Mouse (Mus musculus) hindbrain, embryonic 13.5 days (tissue): Measurements from ENCODE around the gene Grwd1. TPM values are rescaled to one million over a fixed set of nuclear protein-coding genes. Genes with fewer than 3 reads are reported as not detected.
"Not testable (repeated sequence)": the region's sequence is repeated elsewhere in the genome, so short reads cannot be mapped to it uniquely, and the experiment has no call there.

Experiments
- ATAC-seq: fragments of 200-750 bp; cut with Nextera tagmentation; 2 replicates; pipeline ENCODE4 v1.8.0; 2017; ENCODE audit warnings: moderate TSS enrichment; ENCODE audit not compliant: low FRiP score
- H3K27ac ChIP-seq: fragments of 300-500 bp; sonication (generic); 2 replicates; pipeline ENCODE4 v1.5.1; 2015; ENCODE audit warnings: inconsistent platforms, mild to moderate bottlenecking, moderate library complexity
- H3K27me3 ChIP-seq: fragments of 300-500 bp; sonication (generic); 2 replicates; pipeline ENCODE4 v1.6.1; 2015; ENCODE audit warnings: mild to moderate bottlenecking, inconsistent platforms
- H3K36me3 ChIP-seq: fragments of 300-500 bp; sonication (generic); 2 replicates; pipeline ENCODE4 v1.6.1; 2015; ENCODE audit warnings: mild to moderate bottlenecking, inconsistent platforms
- H3K4me1 ChIP-seq: fragments of 300-500 bp; sonication (generic); replicated peaks from 2 replicates; pipeline ENCODE4 v1.6.1; 2015; ENCODE audit warnings: inconsistent platforms
- H3K4me2 ChIP-seq: fragments of 300-500 bp; sonication (generic); 2 replicates; pipeline ENCODE4 v1.6.1; 2015; ENCODE audit warnings: inconsistent platforms, mild to moderate bottlenecking, moderate library complexity
- H3K4me3 ChIP-seq: fragments of 300-500 bp; sonication (generic); 2 replicates; pipeline ENCODE4 v1.5.1; 2015; ENCODE audit warnings: mild to moderate bottlenecking, inconsistent platforms
- H3K9ac ChIP-seq: fragments of 300-500 bp; sonication (generic); 2 replicates; pipeline ENCODE4 v1.6.1; 2015; ENCODE audit warnings: mild to moderate bottlenecking, inconsistent platforms
- H3K9me3 ChIP-seq: fragments of 300-500 bp; sonication (generic); 2 replicates; pipeline ENCODE4 v1.6.1; 2016; ENCODE audit warnings: inconsistent platforms
- WGBS: fragments of 180-500 bp; shearing (Covaris S2); methylation state at CpG from one replicate; pipeline ENCODE4 v1.1.7; 2015; 5-methylcytosine and 5-hydroxymethylcytosine counted together
- polyA plus RNA-seq: library from polyadenylated mRNA; unstranded; fragments of >200 nt; fragmentation: Nextera tagmentation; extraction: Ambion mirVana; gene quantifications from 2 replicates; pipeline ENCODE4 v1.2.1, GENCODE M21; 2015

Grwd1 gene
- polyA plus RNA-seq: 37.5 and 40.3 TPM in 2 replicates

- peaks cover 40% of the 10 kb centered on the region for H3K4me1 ChIP-seq
- peaks cover 42% of the 10 kb centered on the region for H3K27me3 ChIP-seq
- peak within 1 kb of the TSS; percentile 81 for H3K4me3 ChIP-seq
- H3K27ac ChIP-seq: peak within 1 kb of the TSS; percentile 93
- peak; percentile 92 for ATAC-seq
- WGBS: under 1% methylated on average over 35 of the region's 35 CpGs
- H3K36me3 ChIP-seq: peaks cover 36% of the 10 kb centered on the region
- H3K9ac ChIP-seq: peak within 1 kb of the TSS; percentile 74
- no peaks in the 10 kb centered on the region for H3K9me3 ChIP-seq
- H3K4me2 ChIP-seq: peak within 1 kb of the TSS; percentile 87
These were observed at the start of gene Grwd1 for GRCm38 (mm10) chr7:45830427-45831127. Grwd1 (minus strand) TSS chr7:45830944.

GRCm38 (mm10) chr7:45880531-45880930, 49.8 kb upstream of the Grwd1 start:
- Histone ChIP-seq H3K4me2 (no peak overlapping the region), H3K27me3 (no peaks in the 10 kb centered on the region), H3K4me1 (no peaks in the 10 kb centered on the region), H3K9me3 (no peaks in the 10 kb centered on the region), H3K36me3 (peaks cover 97% of the 10 kb centered on the region), H3K27ac (no peak overlapping the region; the same call in 1 of the 2 replicates), H3K9ac (no peak overlapping the region), H3K4me3 (no peak overlapping the region)
- WGBS: 97% methylated on average over 4 of the region's 4 CpGs
- no peak for ATAC-seq

GRCm38 (mm10) chr7:45878278-45878677, 47.5 kb upstream of the Grwd1 start, which contains the start of gene Grin2d:
Grin2d (minus strand) TSS chr7:45878378.
- not testable (repeated sequence) for H3K27ac ChIP-seq, H3K9ac ChIP-seq, H3K4me2 ChIP-seq, H3K27me3 ChIP-seq, H3K9me3 ChIP-seq, ATAC-seq, H3K4me3 ChIP-seq
- H3K4me1 ChIP-seq: peaks cover 19% of the 10 kb centered on the region
- 100% methylated on average over 1 of the region's 1 CpGs for WGBS
- peaks cover 89% of the 10 kb centered on the region for H3K36me3 ChIP-seq

GRCm38 (mm10) chr7:45876895-45877294, 46.2 kb upstream of the Grwd1 start:
- H3K36me3 ChIP-seq: peaks cover 76% of the 10 kb centered on the region
- no peak for ATAC-seq
- 96% methylated on average over 7 of the region's 7 CpGs for WGBS
- no peaks in the 10 kb centered on the region for H3K9me3 ChIP-seq
- H3K4me2 ChIP-seq: no peak overlapping the region
- H3K9ac ChIP-seq: no peak overlapping the region
- H3K4me1 ChIP-seq: peaks cover 20% of the 10 kb centered on the region
- H3K27me3 ChIP-seq: no peaks in the 10 kb centered on the region
- H3K27ac ChIP-seq: no peak overlapping the region
- H3K4me3 ChIP-seq: no peak overlapping the region

GRCm38 (mm10) chr7:45873061-45873947, 42.6 kb upstream of the Grwd1 start:
- H3K4me2 ChIP-seq: peak overlapping the region; percentile 83
- peak overlapping the region; percentile 89 for H3K27ac ChIP-seq
- peak overlapping the region; percentile 68 for H3K4me3 ChIP-seq
- no peaks in the 10 kb centered on the region for H3K9me3 ChIP-seq
- WGBS: 3% methylated on average over 28 of the region's 28 CpGs
- H3K9ac ChIP-seq: peak overlapping the region; percentile 98
- peaks cover 53% of the 10 kb centered on the region for H3K4me1 ChIP-seq
- H3K36me3 ChIP-seq: peaks cover 40% of the 10 kb centered on the region
- H3K27me3 ChIP-seq: peaks cover 31% of the 10 kb centered on the region
- ATAC-seq: peak; percentile 26

- Histone ChIP-seq H3K36me3 (peaks cover 34% of the 10 kb centered on the region), H3K27ac (peak within 1 kb of the TSS; percentile 89), H3K4me1 (peaks cover 60% of the 10 kb centered on the region), H3K4me3 (peak within 1 kb of the TSS; percentile 68), H3K9me3 (no peaks in the 10 kb centered on the region), H3K27me3 (peaks cover 38% of the 10 kb centered on the region), H3K9ac (peak within 1 kb of the TSS; percentile 98), H3K4me2 (peak within 1 kb of the TSS; percentile 83)
- peak; percentile 63 for ATAC-seq
- WGBS: under 1% methylated on average over 18 of the region's 18 CpGs
These were observed 41.9 kb upstream of the Grwd1 start, which contains the start of gene Kdelr1 for GRCm38 (mm10) chr7:45872624-45873023. Kdelr1 (plus strand) TSS chr7:45872772.

- no peak for ATAC-seq
- WGBS: under 1% methylated on average over 28 of the region's 30 CpGs
- H3K9ac ChIP-seq: peak overlapping the region; percentile 81
- peaks cover 13% of the 10 kb centered on the region for H3K36me3 ChIP-seq
- peak overlapping the region; percentile 72 for H3K4me2 ChIP-seq
- peak overlapping the region; percentile 75 for H3K27ac ChIP-seq
- peak overlapping the region; percentile 48 for H3K4me3 ChIP-seq
- H3K9me3 ChIP-seq: no peaks in the 10 kb centered on the region
- peaks cover 47% of the 10 kb centered on the region for H3K27me3 ChIP-seq
- H3K4me1 ChIP-seq: peaks cover 71% of the 10 kb centered on the region
These were observed 39.7 kb upstream of the Grwd1 start for GRCm38 (mm10) chr7:45870282-45871058.

- Histone ChIP-seq H3K27ac (peak overlapping the region; percentile 75), H3K27me3 (peaks cover 48% of the 10 kb centered on the region), H3K9me3 (no peaks in the 10 kb centered on the region), H3K36me3 (peaks cover 7% of the 10 kb centered on the region), H3K4me1 (peaks cover 67% of the 10 kb centered on the region), H3K4me2 (peak overlapping the region; percentile 72), H3K9ac (peak overlapping the region; percentile 81), H3K4me3 (peak overlapping the region; percentile 48)
- no peak for ATAC-seq
- 6% methylated on average over 14 of the region's 14 CpGs for WGBS
These were observed 39.0 kb upstream of the Grwd1 start for GRCm38 (mm10) chr7:45869787-45870186.

GRCm38 (mm10) chr7:45869107-45869670, 38.4 kb upstream of the Grwd1 start:
- peaks cover 61% of the 10 kb centered on the region for H3K4me1 ChIP-seq
- H3K9me3 ChIP-seq: no peaks in the 10 kb centered on the region
- no peak for ATAC-seq
- H3K36me3 ChIP-seq: 0 out of 2 replicates have a peak, but pooled peaks cover 3% of the 10 kb centered on the region
- 10% methylated on average over 8 of the region's 8 CpGs for WGBS
- peak overlapping the region; percentile 75; the same call in 1 of the 2 replicates for H3K27ac ChIP-seq
- H3K4me3 ChIP-seq: peak overlapping the region; percentile 48
- H3K9ac ChIP-seq: peak overlapping the region; percentile 81
- peaks cover 50% of the 10 kb centered on the region for H3K27me3 ChIP-seq
- peak overlapping the region; percentile 72 for H3K4me2 ChIP-seq

GRCm38 (mm10) chr7:45867871-45868270, 37.1 kb upstream of the Grwd1 start:
- Histone ChIP-seq H3K4me3 (peak overlapping the region; percentile 48), H3K9ac (peak overlapping the region; percentile 81), H3K4me2 (peak overlapping the region; percentile 72), H3K27ac (no peak overlapping the region; the same call in 1 of the 2 replicates), H3K9me3 (no peaks in the 10 kb centered on the region), H3K4me1 (peaks cover 51% of the 10 kb centered on the region), H3K36me3 (no peaks in the 10 kb centered on the region), H3K27me3 (peaks cover 56% of the 10 kb centered on the region)
- ATAC-seq: 0 out of 2 replicates have a peak, but pooled peaks have one; percentile 2
- 3% methylated on average over 2 of the region's 2 CpGs for WGBS
